Mouse (Mus musculus) mature B cell (primary cell): Measurements from ENCODE around the gene Hcn3.

ENCODE experiments used
- in situ Hi-C: fragments of 300-500 bp; cut with MboI; formaldehyde crosslinking; loops from 2 replicates; pipeline ENCODE4 v1.14.3; 2019

Gene Hcn3

DNA sequence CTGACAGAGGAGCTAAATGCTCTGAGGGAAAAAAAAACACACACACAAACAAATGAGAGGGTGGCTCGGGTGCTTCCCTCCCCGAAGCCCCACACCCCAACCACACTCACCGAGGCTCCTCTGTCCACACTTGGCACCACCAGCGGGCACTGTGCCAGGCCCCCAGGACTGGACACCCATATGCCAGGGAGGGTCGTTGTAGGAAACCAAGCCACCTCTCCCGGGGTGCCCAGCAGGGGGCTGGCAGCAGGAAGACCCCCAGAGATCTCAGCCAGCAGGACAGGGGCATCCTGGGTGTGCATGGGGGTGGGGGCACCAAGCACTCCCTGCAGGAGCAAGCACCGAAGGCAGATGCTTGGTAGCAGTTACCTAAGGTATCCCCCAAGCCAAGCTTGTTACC, 59.2 kb downstream of the Hcn3 start, which contains the start of gene Gm43738:
Gene Gm43738, minus strand, starts transcription at position 289 of the 400 bp plus-strand sequence.
- in situ Hi-C loops: no loop called here
